Mouse (Mus musculus) kidney, adult 8-10 months (tissue): ENCODE data around the gene Ms4a4d.
"Not testable (repeated sequence)": the region's sequence is repeated elsewhere in the genome, so short reads cannot be mapped to it uniquely, and the experiment has no call there.

ENCODE experiments used
- DNase-seq, 2 experiments: peaks; one replicate each; pipeline ENCODE4 v3.0.0; 2022

The Ms4a4d gene

GRCm38 (mm10) chr19:11536593-11536992 is at the start of gene Ms4a4d:
TSS of gene Ms4a4d (plus strand) at chr19:11536801.
- no peak for DNase-seq

GRCm38 (mm10) chr19:11491406-11492189 is 45.0 kb upstream of the Ms4a4d start:
- no peak for DNase-seq

- DNase-seq, result no peak
Measured at GRCm38 (mm10) chr19:11492671-11493070, 43.9 kb upstream of the Ms4a4d start.

GRCm38 (mm10) chr19:11494519-11494918 is 42.1 kb upstream of the Ms4a4d start:
- DNase-seq, result no peak

GRCm38 (mm10) chr19:11496361-11496760 is 40.2 kb upstream of the Ms4a4d start:
- DNase-seq, result no peak

- not testable (repeated sequence) for DNase-seq
Measured at GRCm38 (mm10) chr19:11497300-11497699, 39.3 kb upstream of the Ms4a4d start.

- no peak for DNase-seq
Measured at GRCm38 (mm10) chr19:11500796-11501195, 35.8 kb upstream of the Ms4a4d start.

- no peak for DNase-seq
Measured at GRCm38 (mm10) chr19:11501326-11501725, 35.3 kb upstream of the Ms4a4d start.

- DNase-seq, result no peak
Measured at GRCm38 (mm10) chr19:11504857-11505256, 31.7 kb upstream of the Ms4a4d start.

- DNase-seq, result no peak
Measured at GRCm38 (mm10) chr19:11513458-11513857, 23.1 kb upstream of the Ms4a4d start.

GRCm38 (mm10) chr19:11516246-11516645 is 20.4 kb upstream of the Ms4a4d start, which contains the start of gene Ms4a6b:
TSS of gene Ms4a6b (plus strand) at chr19:11516512.
- no peak for DNase-seq

- no peak for DNase-seq
Measured at GRCm38 (mm10) chr19:11516845-11517244, 19.8 kb upstream of the Ms4a4d start.

- DNase-seq, result not testable (repeated sequence)
Measured at GRCm38 (mm10) chr19:11517373-11517772, 19.2 kb upstream of the Ms4a4d start.

- not testable (repeated sequence) for DNase-seq
Measured at GRCm38 (mm10) chr19:11518356-11518755, 18.2 kb upstream of the Ms4a4d start.

- DNase-seq, result no peak
Measured at GRCm38 (mm10) chr19:11520146-11520545, 16.5 kb upstream of the Ms4a4d start.

- no peak for DNase-seq
Measured at GRCm38 (mm10) chr19:11533421-11533820, 3.2 kb upstream of the Ms4a4d start.

GRCm38 (mm10) chr19:11533888-11534445 is 2.6 kb upstream of the Ms4a4d start:
- DNase-seq, result no peak

GRCm38 (mm10) chr19:11537336-11537735 is 735 bp downstream of the Ms4a4d start:
- DNase-seq, result no peak

GRCm38 (mm10) chr19:11540166-11540821 is 3.7 kb downstream of the Ms4a4d start:
- DNase-seq, result not testable (repeated sequence)

- not testable (repeated sequence) for DNase-seq
Measured at GRCm38 (mm10) chr19:11544383-11544782, 7.8 kb downstream of the Ms4a4d start.

GRCm38 (mm10) chr19:11547911-11548310 is 11.3 kb downstream of the Ms4a4d start:
- no peak for DNase-seq

- no peak for DNase-seq
Measured at GRCm38 (mm10) chr19:11554726-11555125, 18.1 kb downstream of the Ms4a4d start.

- DNase-seq, result not testable (repeated sequence)
Measured at GRCm38 (mm10) chr19:11559560-11559959, 23.0 kb downstream of the Ms4a4d start.

- DNase-seq, result peak in 1 of 2 experiments; percentile 15
Measured at GRCm38 (mm10) chr19:11574965-11575364, 38.4 kb downstream of the Ms4a4d start.
